Mouse (Mus musculus) stomach, postnatal 0 days (tissue): ENCODE results near the gene Magix. TPM values are rescaled to one million over a fixed set of nuclear protein-coding genes. Genes with fewer than 3 reads are reported as not detected.
A peak's percentile ranks its signal among the peaks of the same experiment; 100 is the strongest.

Experiments
- ATAC-seq: fragments of 200-750 bp; cut with Nextera tagmentation; 2 replicates; pipeline ENCODE4 v1.8.0; 2017; ENCODE audit not compliant: low FRiP score, low TSS enrichment
- DNase-seq: peaks from one replicate; pipeline ENCODE4 v3.0.0-alpha.2; 2016; ENCODE audit warnings: low spot score
- H3K27ac ChIP-seq: fragments of 300-500 bp; sonication (generic); replicated peaks from 2 replicates; pipeline ENCODE4 v1.5.1; 2014; ENCODE audit warnings: mild to moderate bottlenecking, control low read depth
- H3K27me3 ChIP-seq: fragments of 300-500 bp; sonication (generic); 2 replicates; pipeline ENCODE4 v1.6.1; 2014; ENCODE audit warnings: low read length; ENCODE audit not compliant: control insufficient read depth, insufficient read depth
- H3K36me3 ChIP-seq: fragments of 300-500 bp; sonication (generic); 2 replicates; pipeline ENCODE4 v1.6.1; 2014; ENCODE audit warnings: low read length, mixed read lengths; ENCODE audit not compliant: control insufficient read depth, insufficient read depth
- H3K4me1 ChIP-seq: fragments of 300-500 bp; sonication (generic); replicated peaks from 2 replicates; pipeline ENCODE4 v1.6.1; 2014; ENCODE audit warnings: antibody characterized with exemption; ENCODE audit not compliant: control insufficient read depth, insufficient read depth
- H3K4me2 ChIP-seq: fragments of 300-500 bp; sonication (generic); replicated peaks from 2 replicates; pipeline ENCODE4 v1.6.1; 2014; ENCODE audit warnings: low read depth, mild to moderate bottlenecking, control low read depth, moderate library complexity
- H3K4me3 ChIP-seq: fragments of 300-500 bp; sonication (generic); 2 replicates; pipeline ENCODE4 v1.5.1; 2014; ENCODE audit warnings: low read depth, low read length, control low read depth
- H3K9ac ChIP-seq: fragments of 300-500 bp; sonication (generic); 2 replicates; pipeline ENCODE4 v1.6.1; 2014; ENCODE audit warnings: mild to moderate bottlenecking, low read length, control low read depth, mixed read lengths
- H3K9me3 ChIP-seq: fragments of 300-500 bp; sonication (generic); 2 replicates; pipeline ENCODE4 v1.6.1; 2016; ENCODE audit warnings: low read length; ENCODE audit not compliant: control insufficient read depth
- CTCF ChIP-seq: IDR thresholded peaks from 2 replicates; pipeline ENCODE4 v1.5.1; 2016; ENCODE audit warnings: antibody characterized with exemption, low read depth, mild to moderate bottlenecking, moderate library complexity
- EP300 ChIP-seq: optimal IDR thresholded peaks from 2 replicates; pipeline ENCODE3; 2016; ENCODE audit warnings: antibody characterized with exemption
- WGBS: fragments of 180-500 bp; shearing (Covaris S2); extraction: QIAGEN DNeasy Blood & Tissue Kit; methylation state at CpG from one replicate; pipeline ENCODE4 v1.1.7; 2014; 5-methylcytosine and 5-hydroxymethylcytosine counted together
- polyA plus RNA-seq: library from polyadenylated mRNA; unstranded; fragments of >200 nt; fragmentation: Nextera tagmentation; extraction: Ambion mirVana; gene quantifications from 2 replicates; pipeline ENCODE4 v1.2.1, GENCODE M21; 2015

Magix gene
- polyA plus RNA-seq, 1 experiment from 2014 or later, result 0.95 TPM

GRCm38 (mm10) chrX:7696954-7697381 is 15.9 kb upstream of the Magix start, which contains the start of gene Gpkow:
TSS of gene Gpkow (plus strand) at chrX:7697131.
- Histone ChIP-seq H3K27me3 (no peaks in the 10 kb centered on the region), H3K4me3 (peak within 1 kb of the TSS; percentile 52), H3K27ac (no peak within 1 kb of the TSS), H3K9ac (peak within 1 kb of the TSS; percentile 61), H3K36me3 (no peaks in the 10 kb centered on the region), H3K4me1 (no peaks in the 10 kb centered on the region), H3K4me2 (peak within 1 kb of the TSS; percentile 56), H3K9me3 (no peaks in the 10 kb centered on the region)
- TF ChIP-seq CTCF, result no peak
- TF ChIP-seq EP300, result no peak
- DNase-seq, result peak; percentile 83
- WGBS, result 11% methylated on average over 33 of the region's 33 CpGs
- ATAC-seq, result peak; percentile 95

GRCm38 (mm10) chrX:7696520-7696919 is 15.5 kb upstream of the Magix start:
- Histone ChIP-seq H3K4me3 (0 out of 2 replicates have a peak overlapping the region, but pooled peaks have one; percentile 1), H3K4me1 (no peaks in the 10 kb centered on the region), H3K4me2 (0 out of 2 replicates have a peak overlapping the region, but pooled peaks have one; percentile 20), H3K9me3 (no peaks in the 10 kb centered on the region), H3K36me3 (no peaks in the 10 kb centered on the region), H3K27ac (no peak overlapping the region), H3K9ac (no peak overlapping the region), H3K27me3 (no peaks in the 10 kb centered on the region)
- TF ChIP-seq CTCF (no peak), EP300 (no peak)
- ATAC-seq, result peak; percentile 38; the same call in 1 of the 2 replicates
- WGBS, result 40% methylated on average over 6 of the region's 6 CpGs
- DNase-seq, result no peak

- Histone ChIP-seq H3K27ac (no peak overlapping the region), H3K4me1 (no peaks in the 10 kb centered on the region), H3K9me3 (no peaks in the 10 kb centered on the region), H3K4me3 (no peak overlapping the region), H3K36me3 (no peaks in the 10 kb centered on the region), H3K27me3 (no peaks in the 10 kb centered on the region), H3K9ac (no peak overlapping the region), H3K4me2 (no peak overlapping the region)
- no peak for ATAC-seq
- WGBS, result 33% methylated on average over 4 of the region's 4 CpGs
- TF ChIP-seq CTCF (peak; percentile 70), EP300 (no peak)
- DNase-seq, result peak; percentile 36
Observed at GRCm38 (mm10) chrX:7692862-7693261, 11.8 kb upstream of the Magix start.

GRCm38 (mm10) chrX:7690486-7690885 is 9.4 kb upstream of the Magix start:
- WGBS, result 50% methylated on average over 3 of the region's 3 CpGs
- DNase-seq (no peak), ATAC-seq (no peak)
- TF ChIP-seq EP300, result no peak
- no peak for TF ChIP-seq CTCF
- Histone ChIP-seq H3K9me3 (no peaks in the 10 kb centered on the region), H3K4me3 (no peak overlapping the region), H3K27me3 (no peaks in the 10 kb centered on the region), H3K4me2 (no peak overlapping the region), H3K4me1 (no peaks in the 10 kb centered on the region), H3K36me3 (no peaks in the 10 kb centered on the region), H3K27ac (no peak overlapping the region), H3K9ac (no peak overlapping the region)

- no peak overlapping the region for H3K9ac ChIP-seq
- no peak overlapping the region for H3K4me3 ChIP-seq
- no peak for TF ChIP-seq CTCF
- no peak for TF ChIP-seq EP300
- H3K4me2 ChIP-seq, result no peak overlapping the region
- no peaks in the 10 kb centered on the region for H3K9me3 ChIP-seq
- no peaks in the 10 kb centered on the region for H3K4me1 ChIP-seq
- WGBS, result 96% methylated on average over 2 of the region's 2 CpGs
- H3K27ac ChIP-seq, result no peak overlapping the region
- H3K27me3 ChIP-seq, result no peaks in the 10 kb centered on the region
- ATAC-seq, result no peak
- no peak for DNase-seq
- no peaks in the 10 kb centered on the region for H3K36me3 ChIP-seq
Observed at GRCm38 (mm10) chrX:7688321-7688720, 7.3 kb upstream of the Magix start.

GRCm38 (mm10) chrX:7680057-7680412 is 1.0 kb downstream of the Magix start:
- Histone ChIP-seq H3K9ac (no peak overlapping the region), H3K4me2 (peak overlapping the region; percentile 48), H3K27me3 (no peaks in the 10 kb centered on the region), H3K9me3 (no peaks in the 10 kb centered on the region), H3K4me1 (no peaks in the 10 kb centered on the region), H3K36me3 (no peaks in the 10 kb centered on the region), H3K4me3 (peak overlapping the region; percentile 19; the same call in 1 of the 2 replicates), H3K27ac (no peak overlapping the region)
- DNase-seq (no peak), ATAC-seq (peak; percentile 11; the same call in 1 of the 2 replicates)
- TF ChIP-seq CTCF, result no peak
- TF ChIP-seq EP300, result no peak
- WGBS, result 23% methylated on average over 12 of the region's 12 CpGs
